22 mouse cellular contexts compared by ENCODE assay signal in the genomic region with DNA sequence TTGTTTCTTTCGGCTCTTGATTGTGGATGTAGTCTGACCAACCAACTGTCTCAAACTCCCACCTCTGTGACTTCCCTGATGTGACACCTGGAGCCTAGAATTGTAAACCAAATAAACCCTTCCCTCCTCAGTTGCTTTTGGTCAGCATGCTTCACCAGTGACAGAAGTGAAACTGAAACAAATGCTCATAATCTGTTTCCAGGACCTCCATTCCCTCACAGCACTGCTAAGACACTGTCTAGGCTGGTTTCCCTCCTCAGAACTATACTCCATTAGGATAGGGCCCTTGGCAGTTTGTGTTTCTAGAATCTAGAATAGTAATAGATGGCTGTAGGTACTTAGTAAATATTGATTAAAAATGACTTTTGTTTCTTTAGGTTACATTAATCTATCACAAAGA.
DNase-seq lines count a peak whose midpoint lies in the region; ATAC-seq and TF ChIP-seq lines count a peak whose summit lies in the region.
"Had no signal": no experiment of that assay in that cellular context is flagged by ENCODE, and none has a peak within 500 bp of the region (broad histone marks: within the 10 kb centered on the region; RNA-seq: fewer than 3 reads in every experiment).

No protein-coding gene starts in this region.

- H3K27me3 ChIP-seq in intestine, postnatal 0 days (replicated peaks; ENCODE audit: control insufficient read depth, insufficient read depth, low read length), result no peaks in the 10 kb centered on the region
- no peaks in the 10 kb centered on the region for H3K27me3 ChIP-seq in hindbrain, embryonic 10.5 days (ENCODE audit: insufficient read depth, poor library complexity, severe bottlenecking)
- H3K27me3 ChIP-seq: CH12.LX, Patski had no signal

- H3K9me3 ChIP-seq in intestine, postnatal 0 days (ENCODE audit: control insufficient read depth), result no peaks in the 10 kb centered on the region
- H3K9me3 ChIP-seq in hindbrain, embryonic 10.5 days, result no peaks in the 10 kb centered on the region

- no peak overlapping the region for H3K9ac ChIP-seq in intestine, postnatal 0 days (ENCODE audit: low read depth, low read length)

- no peaks in the 10 kb centered on the region for H3K36me3 ChIP-seq in intestine, postnatal 0 days (ENCODE audit: control insufficient read depth, insufficient read depth)
- H3K36me3 ChIP-seq in hindbrain, embryonic 10.5 days, result peaks cover 4% of the 10 kb centered on the region; the same call in 1 of the 2 replicates
- H3K36me3 ChIP-seq: G1E had no signal

- H3K4me2 ChIP-seq in intestine, postnatal 0 days (replicated peaks; ENCODE audit: low read depth), result no peak overlapping the region

- H3K4me3 ChIP-seq in intestine, postnatal 0 days (ENCODE audit: low read depth, low read length), result no peak overlapping the region
- no peak overlapping the region for H3K4me3 ChIP-seq in hindbrain, embryonic 10.5 days

- 100% methylated on average over 1 of the region's 1 CpGs for WGBS in intestine, postnatal 0 days
- 93% methylated on average over 1 of the region's 1 CpGs for WGBS in hindbrain, embryonic 10.5 days

- DNase-seq in heart, adult 11 months, result peak; percentile 54
- no peak for DNase-seq in heart, adult 9 months (ENCODE audit: low spot score in 2 of 2)
- DNase-seq in hindbrain, embryonic 10.5 days (ENCODE audit: low spot score), result no peak
- DNase-seq in ovary, postnatal 14 days (ENCODE audit: low spot score), result no peak
- DNase-seq: adrenal gland, adult 2 months; adrenal gland, adult 8-10 months; adrenal gland, postnatal 10 days; adrenal gland, postnatal 14 days; adrenal gland, postnatal 25 days; adrenal gland, postnatal 36 days; B cell, adult 2 months; cerebellum, adult 11 months; cerebellum, adult 11-12 months had no signal

- TF ChIP-seq CTCF in intestine, postnatal 0 days (IDR thresholded peaks at IDR 0.05; ENCODE audit: low read depth), result no peak

- no peak overlapping the region for H3K27ac ChIP-seq in intestine, postnatal 0 days (ENCODE audit: low read depth, low read length)
- H3K27ac ChIP-seq in hindbrain, embryonic 10.5 days, result no peak overlapping the region

- ATAC-seq in common myeloid progenitor, adult 5-6 weeks (replicated peaks; ENCODE audit: low read depth, poor library complexity, severe bottlenecking), result 0 out of 2 replicates have a peak, but pooled peaks have one; percentile 39
- peak; percentile 66 for ATAC-seq in granulocyte monocyte progenitor cell, adult 5-6 weeks (replicated peaks; ENCODE audit: poor library complexity, severe bottlenecking)
- ATAC-seq in megakaryocyte progenitor cell, adult 5-6 weeks (replicated peaks; ENCODE audit: poor library complexity), result peak; percentile 29; the same call in 1 of the 2 replicates
- no peak for ATAC-seq in intestine, postnatal 0 days
- ATAC-seq: activated CD4-positive, CD25-positive, alpha-beta regulatory T cell, adult 4 months; CD4-positive, CD25-positive, alpha-beta regulatory T cell, adult 4 months; Patski had no signal

- H3K4me1 ChIP-seq in intestine, postnatal 0 days (replicated peaks; ENCODE audit: control insufficient read depth, insufficient read depth, low read length), result no peaks in the 10 kb centered on the region
- H3K4me1 ChIP-seq in hindbrain, embryonic 10.5 days (replicated peaks), result no peaks in the 10 kb centered on the region
